Mouse (Mus musculus) neural tube, embryonic 12.5 days (tissue): ENCODE data around the gene Btbd9. TPM values are rescaled to one million over a fixed set of nuclear protein-coding genes. Genes with fewer than 3 reads are reported as not detected.

Experiments used
- ATAC-seq: fragments of 200-750 bp; cut with Nextera tagmentation; 2 replicates; pipeline ENCODE4 v1.8.0; 2017; ENCODE audit warnings: low read depth, mild to moderate bottlenecking, moderate TSS enrichment, moderate library complexity; ENCODE audit not compliant: low FRiP score
- H3K27ac ChIP-seq: fragments of 300-500 bp; sonication (generic); 2 replicates; pipeline ENCODE4 v1.5.1; 2016
- H3K27me3 ChIP-seq: fragments of 300-500 bp; sonication (generic); replicated peaks from 2 replicates; pipeline ENCODE4 v1.6.1; 2016; ENCODE audit warnings: mild to moderate bottlenecking
- H3K36me3 ChIP-seq: fragments of 300-500 bp; sonication (generic); 2 replicates; pipeline ENCODE4 v1.6.1; 2016; ENCODE audit warnings: mild to moderate bottlenecking
- H3K4me1 ChIP-seq: fragments of 300-500 bp; sonication (generic); 2 replicates; pipeline ENCODE4 v1.6.1; 2016
- H3K4me2 ChIP-seq: fragments of 300-500 bp; sonication (generic); replicated peaks from 2 replicates; pipeline ENCODE4 v1.6.1; 2016; ENCODE audit warnings: mild to moderate bottlenecking
- H3K4me3 ChIP-seq: fragments of 300-500 bp; sonication (generic); 2 replicates; pipeline ENCODE4 v1.5.1; 2016
- H3K9ac ChIP-seq: fragments of 300-500 bp; sonication (generic); 2 replicates; pipeline ENCODE4 v1.6.1; 2016; ENCODE audit warnings: mild to moderate bottlenecking
- H3K9me3 ChIP-seq: fragments of 300-500 bp; sonication (generic); 2 replicates; pipeline ENCODE4 v1.6.1; 2016; ENCODE audit warnings: mild to moderate bottlenecking
- WGBS: fragments of 180-500 bp; shearing (Covaris S2); methylation state at CpG from one replicate; pipeline ENCODE4 v1.1.7; 2016; 5-methylcytosine and 5-hydroxymethylcytosine counted together
- polyA plus RNA-seq: library from polyadenylated mRNA; unstranded; fragments of >200 nt; fragmentation: Nextera tagmentation; extraction: Ambion mirVana; gene quantifications from 2 replicates; pipeline ENCODE4 v1.2.1, GENCODE M21; 2016

Btbd9 gene
- polyA plus RNA-seq, 1 experiment from 2014 or later, result 88.6 TPM

DNA sequence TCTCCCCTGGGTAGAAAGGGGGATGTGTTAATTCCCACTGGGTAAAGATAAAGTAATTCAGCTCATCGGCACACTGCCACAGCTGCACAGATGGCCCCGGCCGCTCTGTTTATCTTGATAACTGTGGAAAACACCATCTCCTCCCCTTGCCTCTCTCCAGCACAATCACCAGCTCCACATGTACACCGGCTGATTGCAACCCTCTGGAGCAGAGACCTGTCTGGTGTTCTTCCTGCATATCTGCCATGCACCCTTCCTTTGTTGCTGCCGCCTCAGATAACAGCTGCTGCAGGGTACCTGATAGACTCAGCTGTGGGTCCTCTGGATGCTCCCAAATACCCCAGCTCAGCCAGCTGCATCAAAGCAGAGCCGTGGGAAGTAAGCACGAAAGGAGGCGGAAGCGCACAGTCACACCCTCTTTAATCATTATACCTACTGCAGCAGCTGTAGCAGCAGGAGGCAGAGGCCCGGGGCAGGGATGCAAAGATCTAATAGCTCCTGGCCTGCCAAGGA lies 229.1 kb downstream of the Btbd9 start:
- Histone ChIP-seq H3K9me3 (no peaks in the 10 kb centered on the region), H3K9ac (peak overlapping the region; percentile 6; the same call in 1 of the 2 replicates), H3K4me2 (peak overlapping the region; percentile 40), H3K36me3 (no peaks in the 10 kb centered on the region), H3K27me3 (no peaks in the 10 kb centered on the region), H3K4me3 (no peak overlapping the region), H3K27ac (peak overlapping the region; percentile 67; the same call in 1 of the 2 replicates), H3K4me1 (peaks cover 23% of the 10 kb centered on the region)
- WGBS, result 10% methylated on average over 10 of the region's 10 CpGs
- peak; percentile 58 for ATAC-seq

DNA sequence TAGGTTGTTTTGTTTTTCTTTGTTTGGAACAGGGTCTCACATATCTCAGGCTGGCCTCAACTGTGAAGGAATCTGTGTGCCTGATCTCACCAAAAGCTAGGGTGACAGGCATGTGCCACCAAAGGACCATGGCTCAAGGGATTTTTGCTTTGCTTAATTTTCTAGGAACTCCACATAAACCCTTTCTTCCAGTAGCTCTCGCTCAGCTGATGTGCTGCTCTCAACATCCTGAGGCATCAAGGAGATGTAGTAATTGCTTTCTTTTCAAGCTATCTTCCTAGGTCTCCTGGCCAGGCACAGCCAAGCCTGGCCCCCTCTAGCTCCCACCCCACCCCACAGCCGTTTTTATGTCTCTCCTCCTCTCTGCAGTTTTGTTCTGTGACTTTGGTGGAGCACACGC lies 231.3 kb downstream of the Btbd9 start:
- ATAC-seq, result no peak
- Histone ChIP-seq H3K27ac (no peak overlapping the region), H3K36me3 (no peaks in the 10 kb centered on the region), H3K27me3 (no peaks in the 10 kb centered on the region), H3K4me3 (no peak overlapping the region), H3K9me3 (no peaks in the 10 kb centered on the region), H3K9ac (no peak overlapping the region), H3K4me2 (no peak overlapping the region), H3K4me1 (peaks cover 32% of the 10 kb centered on the region)
- 78% methylated on average over 3 of the region's 3 CpGs for WGBS

DNA sequence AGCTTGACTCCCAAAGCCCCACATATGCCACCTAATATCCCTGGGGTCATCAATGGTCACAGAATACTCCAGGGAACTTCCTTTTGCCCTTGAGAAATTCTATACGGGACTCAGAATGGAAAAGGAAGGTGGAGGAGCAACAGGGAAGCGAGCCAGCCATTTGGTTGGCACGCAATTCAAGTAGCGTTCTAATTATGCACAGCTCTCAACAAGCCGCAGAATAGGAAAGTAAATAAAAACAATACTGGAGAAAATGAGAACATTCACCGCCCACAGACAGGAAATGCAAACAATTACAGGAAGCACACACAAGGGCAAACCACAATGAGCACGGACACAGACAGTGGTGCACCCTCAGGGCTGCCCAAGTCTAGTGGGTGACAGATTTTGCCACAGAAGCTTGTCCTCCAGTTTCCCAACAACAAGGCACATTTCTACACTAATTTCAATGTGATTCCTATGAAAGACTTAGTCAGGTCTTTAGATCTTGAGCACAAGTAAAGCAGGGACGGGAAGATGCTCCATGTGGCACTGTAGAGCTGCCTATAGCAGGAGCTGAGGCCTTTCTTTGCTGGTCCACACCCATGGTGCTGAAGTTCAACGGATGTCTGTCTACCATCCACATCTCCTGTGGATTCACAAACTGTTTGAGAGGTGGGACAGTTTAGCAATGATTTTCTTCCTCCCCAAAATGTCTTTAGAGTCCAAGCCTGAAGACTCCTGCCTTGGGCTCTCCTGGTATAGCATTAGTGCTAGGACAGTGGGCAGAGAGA lies 232.4 kb downstream of the Btbd9 start:
- Histone ChIP-seq H3K4me2 (no peak overlapping the region), H3K27ac (no peak overlapping the region), H3K36me3 (no peaks in the 10 kb centered on the region), H3K4me3 (no peak overlapping the region), H3K27me3 (no peaks in the 10 kb centered on the region), H3K9ac (no peak overlapping the region), H3K9me3 (no peaks in the 10 kb centered on the region), H3K4me1 (peaks cover 32% of the 10 kb centered on the region)
- ATAC-seq, result no peak
- 88% methylated on average over 9 of the region's 9 CpGs for WGBS

DNA sequence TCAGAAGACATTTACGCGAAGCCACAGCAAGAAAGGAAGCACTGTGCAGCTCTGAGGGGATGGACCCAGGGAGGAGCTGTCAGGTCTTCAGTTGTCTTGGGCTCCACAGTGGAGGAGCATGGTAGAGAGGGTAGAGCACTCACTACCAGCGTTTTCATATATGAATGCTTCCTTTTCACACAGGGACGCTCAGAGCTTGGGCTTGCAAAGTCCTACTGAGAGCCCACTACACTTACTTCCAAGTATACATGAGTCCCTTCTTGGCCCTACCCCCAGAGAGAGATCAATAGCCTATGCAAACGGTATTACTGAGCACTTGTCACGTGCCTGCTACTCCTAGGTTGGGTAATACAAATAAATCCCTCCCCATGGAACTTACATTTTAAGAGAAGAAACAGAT lies 234.7 kb downstream of the Btbd9 start:
- peaks cover 21% of the 10 kb centered on the region for H3K4me1 ChIP-seq
- no peak overlapping the region for H3K4me3 ChIP-seq
- no peak overlapping the region for H3K4me2 ChIP-seq
- no peaks in the 10 kb centered on the region for H3K9me3 ChIP-seq
- H3K27me3 ChIP-seq, result no peaks in the 10 kb centered on the region
- H3K9ac ChIP-seq, result no peak overlapping the region
- no peak overlapping the region for H3K27ac ChIP-seq
- no peak for ATAC-seq
- no peaks in the 10 kb centered on the region for H3K36me3 ChIP-seq
- WGBS, result 76% methylated on average over 6 of the region's 6 CpGs

DNA sequence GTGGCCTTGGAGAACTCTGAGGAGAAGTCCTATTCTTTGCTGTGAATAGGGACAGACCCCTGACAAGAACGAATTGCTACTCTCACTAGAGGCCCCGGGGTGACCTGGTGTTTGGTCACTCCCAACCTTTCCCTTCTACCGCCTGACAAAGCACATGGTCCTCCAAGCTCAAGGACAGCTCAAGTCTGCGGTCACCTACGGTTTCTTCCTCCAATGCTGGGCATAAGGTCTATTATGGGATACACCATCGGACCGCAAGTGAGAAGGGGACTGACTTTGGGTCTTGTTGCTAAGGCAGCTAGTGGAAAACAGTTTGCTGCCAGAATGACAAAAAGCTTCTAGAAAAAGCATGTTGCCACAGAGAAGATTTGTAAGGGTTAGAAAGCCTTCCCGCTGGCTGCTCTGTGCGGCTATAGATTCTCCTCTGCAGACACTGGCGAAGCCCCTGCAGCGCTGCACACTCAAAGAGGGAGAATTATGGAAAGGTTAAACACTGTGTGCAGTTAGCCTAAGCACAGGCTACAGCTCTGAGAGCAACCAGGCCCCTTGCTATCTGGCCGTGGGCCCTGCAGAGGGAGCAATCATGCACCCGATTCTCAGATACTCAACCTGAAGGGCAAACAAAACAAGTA lies 235.7 kb downstream of the Btbd9 start:
- no peak overlapping the region for H3K27ac ChIP-seq

DNA sequence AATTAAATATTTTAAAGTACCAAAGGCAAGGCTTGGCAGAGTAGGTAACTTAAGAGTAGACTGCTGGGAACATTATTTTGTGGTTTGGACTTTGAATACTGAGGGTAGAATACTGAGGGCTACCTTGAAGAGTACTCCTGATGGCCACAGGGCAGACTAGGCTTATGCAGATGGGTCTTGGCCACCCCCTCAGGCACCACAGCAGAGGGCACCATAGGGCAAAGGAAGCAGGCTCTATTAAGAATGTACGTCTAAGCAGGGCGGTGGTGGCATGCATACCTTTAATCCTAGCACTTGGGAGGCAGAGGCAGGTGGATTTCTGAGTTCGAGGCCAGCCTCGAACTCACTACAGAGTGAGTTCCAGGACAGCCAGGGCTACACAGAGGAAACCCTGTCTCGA lies 237.0 kb downstream of the Btbd9 start:
- H3K9me3 ChIP-seq, result no peaks in the 10 kb centered on the region
- H3K36me3 ChIP-seq, result no peaks in the 10 kb centered on the region
- no peak overlapping the region for H3K27ac ChIP-seq
- H3K4me3 ChIP-seq, result no peak overlapping the region
- 90% methylated on average over 5 of the region's 5 CpGs for WGBS
- H3K9ac ChIP-seq, result no peak overlapping the region
- no peaks in the 10 kb centered on the region for H3K27me3 ChIP-seq
- ATAC-seq, result no peak
- H3K4me2 ChIP-seq, result no peak overlapping the region
- peaks cover 19% of the 10 kb centered on the region for H3K4me1 ChIP-seq

More for the DNA sequence above, 235.7 kb downstream of the Btbd9 start:
- Histone ChIP-seq H3K27me3 (no peaks in the 10 kb centered on the region), H3K4me2 (no peak overlapping the region), H3K4me1 (peaks cover 19% of the 10 kb centered on the region), H3K36me3 (no peaks in the 10 kb centered on the region), H3K9me3 (no peaks in the 10 kb centered on the region), H3K9ac (no peak overlapping the region), H3K4me3 (no peak overlapping the region)
- peak; percentile 68 for ATAC-seq
- WGBS, result 50% methylated on average over 13 of the region's 13 CpGs

DNA sequence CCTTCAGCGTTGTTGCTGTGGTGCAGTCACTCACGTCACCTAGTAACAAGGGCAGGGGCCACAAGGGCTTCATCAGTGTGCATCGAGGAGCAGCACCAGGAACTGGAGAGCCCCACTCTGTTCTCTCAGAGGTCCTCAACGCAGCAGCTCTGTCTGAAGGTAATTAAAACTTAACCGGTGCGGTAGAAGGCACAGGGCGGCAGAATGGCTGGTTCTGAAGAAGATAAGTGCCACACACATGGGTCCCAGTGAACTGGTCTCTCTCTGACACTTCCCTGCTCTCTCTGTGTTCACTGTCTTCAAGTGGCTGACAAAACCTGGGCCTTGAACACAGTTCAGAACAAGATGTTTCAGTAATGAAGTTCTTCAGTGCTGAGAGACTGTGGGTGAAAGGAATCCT lies 239.5 kb downstream of the Btbd9 start:
- H3K27ac ChIP-seq, result no peak overlapping the region
- H3K4me2 ChIP-seq, result no peak overlapping the region
- no peaks in the 10 kb centered on the region for H3K36me3 ChIP-seq
- ATAC-seq, result no peak
- no peaks in the 10 kb centered on the region for H3K9me3 ChIP-seq
- 53% methylated on average over 7 of the region's 7 CpGs for WGBS
- no peak overlapping the region for H3K4me3 ChIP-seq
- no peaks in the 10 kb centered on the region for H3K27me3 ChIP-seq
- no peak overlapping the region for H3K9ac ChIP-seq
- H3K4me1 ChIP-seq, result peaks cover 19% of the 10 kb centered on the region

DNA sequence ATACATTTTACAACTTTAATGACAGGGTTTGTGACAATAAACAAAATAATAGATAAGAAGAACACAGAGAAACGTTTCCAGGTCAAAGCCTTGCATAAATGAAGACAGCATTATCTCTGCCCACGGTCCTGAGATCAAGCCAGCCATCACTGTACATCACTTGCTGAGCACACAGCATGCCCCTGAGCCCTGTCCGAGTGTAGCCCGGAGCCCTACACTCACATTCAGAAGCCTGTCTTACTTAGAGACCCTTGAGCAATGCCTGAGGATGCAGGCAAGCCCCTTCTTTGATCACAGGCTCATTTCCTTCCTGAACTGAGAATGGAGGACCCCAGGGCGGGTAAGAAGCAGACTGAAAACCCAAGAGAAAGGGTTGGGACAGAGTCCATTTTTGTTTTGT lies 240.0 kb downstream of the Btbd9 start:
- no peaks in the 10 kb centered on the region for H3K36me3 ChIP-seq
- 50% methylated on average over 5 of the region's 5 CpGs for WGBS
- no peak overlapping the region for H3K9ac ChIP-seq
- H3K27ac ChIP-seq, result no peak overlapping the region
- peaks cover 19% of the 10 kb centered on the region for H3K4me1 ChIP-seq
- no peak overlapping the region for H3K4me2 ChIP-seq
- no peak overlapping the region for H3K4me3 ChIP-seq
- H3K9me3 ChIP-seq, result no peaks in the 10 kb centered on the region
- H3K27me3 ChIP-seq, result no peaks in the 10 kb centered on the region
- ATAC-seq, result no peak

DNA sequence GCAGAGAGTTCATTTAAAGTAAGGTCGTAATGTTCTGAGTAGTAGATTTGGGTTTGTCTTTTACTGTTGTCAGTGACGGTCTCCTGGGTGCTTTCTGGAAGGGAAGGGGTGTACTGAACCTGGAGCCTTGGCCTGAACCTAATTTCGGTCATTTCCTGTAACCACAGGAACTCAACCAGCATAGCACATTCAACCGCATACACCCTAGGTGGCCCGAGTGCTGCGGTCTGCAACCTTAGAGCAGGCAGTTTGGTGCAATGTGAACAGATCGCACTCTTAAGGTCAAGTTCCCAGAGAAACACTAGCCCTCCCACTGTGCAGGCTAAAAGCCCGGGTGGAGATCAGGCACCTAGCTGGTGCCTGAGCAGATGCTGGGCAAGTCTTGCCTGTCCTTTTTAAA lies 240.5 kb downstream of the Btbd9 start:
- H3K4me1 ChIP-seq, result peaks cover 15% of the 10 kb centered on the region
- no peak for ATAC-seq
- no peaks in the 10 kb centered on the region for H3K27me3 ChIP-seq
- H3K36me3 ChIP-seq, result no peaks in the 10 kb centered on the region
- H3K4me2 ChIP-seq, result no peak overlapping the region
- 48% methylated on average over 8 of the region's 8 CpGs for WGBS
- H3K9me3 ChIP-seq, result no peaks in the 10 kb centered on the region
- no peak overlapping the region for H3K9ac ChIP-seq
- H3K4me3 ChIP-seq, result no peak overlapping the region
- no peak overlapping the region for H3K27ac ChIP-seq

DNA sequence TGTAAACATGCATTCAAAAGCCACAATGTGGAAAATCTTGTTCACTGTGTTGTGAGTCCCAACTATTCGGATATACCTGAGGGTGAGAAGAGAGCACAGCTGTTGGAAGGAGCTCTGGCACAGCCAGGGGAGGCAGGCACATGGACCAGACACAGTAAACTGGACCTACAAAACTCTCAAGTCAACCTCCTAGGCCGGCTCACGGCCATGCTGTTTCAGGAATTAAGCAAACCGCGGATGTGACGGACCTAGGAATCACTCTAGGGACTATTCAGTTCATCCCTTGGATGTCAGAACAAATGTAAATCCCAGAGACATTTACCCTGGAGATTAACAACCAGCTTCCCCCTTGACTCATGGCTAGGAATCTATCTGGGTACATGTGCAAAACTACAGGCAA lies 242.0 kb downstream of the Btbd9 start:
- Histone ChIP-seq H3K4me1 (peaks cover 10% of the 10 kb centered on the region), H3K9me3 (no peaks in the 10 kb centered on the region), H3K27ac (no peak overlapping the region), H3K27me3 (no peaks in the 10 kb centered on the region), H3K9ac (no peak overlapping the region), H3K4me3 (no peak overlapping the region), H3K4me2 (no peak overlapping the region), H3K36me3 (no peaks in the 10 kb centered on the region)
- 79% methylated on average over 6 of the region's 6 CpGs for WGBS
- ATAC-seq, result no peak

DNA sequence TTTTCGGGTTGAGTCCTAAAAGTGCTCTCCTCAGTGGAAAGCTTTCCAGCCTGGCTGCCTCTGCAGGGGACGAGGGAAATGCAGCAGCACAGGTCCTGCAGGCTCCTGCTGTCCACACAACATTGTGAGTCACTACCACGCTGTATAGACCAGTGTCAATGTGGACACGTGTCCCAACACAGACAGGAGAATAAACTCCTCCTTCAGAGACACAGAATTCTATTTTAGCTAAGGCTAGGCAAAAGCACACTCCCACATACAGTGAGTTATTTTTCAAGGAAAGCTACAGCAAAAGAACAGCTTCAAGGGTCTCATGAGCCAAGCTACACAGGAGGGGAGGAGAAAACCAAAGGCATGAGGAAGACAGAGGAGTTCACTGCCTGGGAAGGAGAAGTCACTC lies 243.2 kb downstream of the Btbd9 start:
- no peak overlapping the region for H3K4me3 ChIP-seq
- H3K27me3 ChIP-seq, result no peaks in the 10 kb centered on the region
- peaks cover 10% of the 10 kb centered on the region for H3K4me1 ChIP-seq
- H3K4me2 ChIP-seq, result no peak overlapping the region
- H3K36me3 ChIP-seq, result no peaks in the 10 kb centered on the region
- H3K9me3 ChIP-seq, result no peaks in the 10 kb centered on the region
- H3K9ac ChIP-seq, result no peak overlapping the region
- no peak for ATAC-seq
- WGBS, result 90% methylated on average over 4 of the region's 4 CpGs
- no peak overlapping the region for H3K27ac ChIP-seq

DNA sequence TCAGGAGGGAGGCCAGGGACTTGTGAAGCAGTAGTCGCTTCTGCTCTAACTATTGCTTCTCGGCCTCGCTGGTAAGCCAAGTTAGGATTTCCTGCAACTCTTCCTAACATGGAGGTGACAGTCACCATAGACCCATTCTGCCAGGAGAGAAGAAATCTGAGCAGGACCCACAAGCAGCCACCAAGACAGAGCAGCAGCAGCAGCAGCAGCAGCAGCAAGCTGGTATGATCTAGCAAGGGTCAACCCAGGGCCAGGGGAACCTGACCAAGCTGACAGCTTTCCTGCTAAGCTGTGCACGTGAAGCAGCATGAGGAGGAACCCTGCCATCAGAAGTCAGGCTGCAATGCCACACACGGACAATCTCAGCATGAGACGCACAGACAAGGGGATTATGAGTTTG lies 244.9 kb downstream of the Btbd9 start:
- ATAC-seq, result no peak
- H3K9ac ChIP-seq, result no peak overlapping the region

More for the DNA sequence above, 244.9 kb downstream of the Btbd9 start:
- Histone ChIP-seq H3K9me3 (no peaks in the 10 kb centered on the region), H3K27me3 (no peaks in the 10 kb centered on the region), H3K4me2 (no peak overlapping the region), H3K36me3 (no peaks in the 10 kb centered on the region), H3K27ac (no peak overlapping the region), H3K4me3 (no peak overlapping the region), H3K4me1 (peaks cover 2% of the 10 kb centered on the region; the same call in 1 of the 2 replicates)
- 77% methylated on average over 6 of the region's 6 CpGs for WGBS
